Mouse (Mus musculus) frontal cortex, postnatal 10 days (tissue): ENCODE data around the gene Card11.

ENCODE experiments used
- DNase-seq, 2 experiments: peaks; one replicate each; pipeline ENCODE4 v3.0.0; 2022; ENCODE audit warnings: low spot score in 2 of 2, mixed read lengths in 1 of 2

Card11 gene

GRCm38 (mm10) chr5:140853723-140854122, 146.7 kb downstream of the Card11 start:
- DNase-seq, result no peak

GRCm38 (mm10) chr5:140852435-140852996, 147.9 kb downstream of the Card11 start:
- no peak for DNase-seq

DNA sequence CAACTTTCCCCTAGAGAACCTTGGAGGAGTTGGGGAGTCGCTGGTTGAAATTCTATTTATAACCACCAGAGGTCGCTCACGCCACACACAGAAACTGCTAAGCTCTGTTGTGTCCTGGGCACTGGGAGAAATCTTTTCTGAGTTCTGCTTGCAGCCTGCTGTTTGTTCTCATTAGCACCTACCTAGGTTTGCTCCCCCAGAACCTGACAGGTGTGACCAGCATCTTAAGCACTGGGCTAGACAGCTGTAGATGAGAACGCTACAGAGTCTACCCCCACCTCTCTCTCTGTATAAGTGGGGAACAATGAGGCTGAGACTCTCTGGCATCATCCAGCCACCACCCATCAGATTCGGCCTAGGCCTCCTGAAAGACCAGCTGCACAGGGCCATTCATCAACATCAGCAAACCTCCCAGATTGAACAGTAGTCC, 153.1 kb downstream of the Card11 start:
- DNase-seq, result peak in 1 of 2 experiments; percentile 42

- no peak for DNase-seq
Observed at GRCm38 (mm10) chr5:140841942-140842341, 158.4 kb downstream of the Card11 start.

DNA sequence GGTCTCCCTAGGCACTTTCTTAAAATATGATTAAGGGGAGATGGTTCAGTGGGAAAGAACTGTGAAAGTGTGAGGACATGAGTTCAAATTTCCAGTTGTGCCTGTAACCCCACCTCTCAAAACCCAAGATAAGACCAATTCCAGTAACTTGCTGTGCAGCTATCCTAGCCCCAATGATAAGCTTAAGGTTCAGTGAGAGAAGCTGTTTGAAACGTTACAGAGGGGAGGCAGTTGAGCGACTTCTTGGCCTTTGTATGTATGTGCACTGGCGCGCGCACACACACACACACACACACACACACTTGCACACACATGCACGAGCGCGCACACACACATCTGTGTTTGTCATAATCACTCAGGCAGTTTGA, 169.3 kb downstream of the Card11 start:
- DNase-seq, result no peak

DNA sequence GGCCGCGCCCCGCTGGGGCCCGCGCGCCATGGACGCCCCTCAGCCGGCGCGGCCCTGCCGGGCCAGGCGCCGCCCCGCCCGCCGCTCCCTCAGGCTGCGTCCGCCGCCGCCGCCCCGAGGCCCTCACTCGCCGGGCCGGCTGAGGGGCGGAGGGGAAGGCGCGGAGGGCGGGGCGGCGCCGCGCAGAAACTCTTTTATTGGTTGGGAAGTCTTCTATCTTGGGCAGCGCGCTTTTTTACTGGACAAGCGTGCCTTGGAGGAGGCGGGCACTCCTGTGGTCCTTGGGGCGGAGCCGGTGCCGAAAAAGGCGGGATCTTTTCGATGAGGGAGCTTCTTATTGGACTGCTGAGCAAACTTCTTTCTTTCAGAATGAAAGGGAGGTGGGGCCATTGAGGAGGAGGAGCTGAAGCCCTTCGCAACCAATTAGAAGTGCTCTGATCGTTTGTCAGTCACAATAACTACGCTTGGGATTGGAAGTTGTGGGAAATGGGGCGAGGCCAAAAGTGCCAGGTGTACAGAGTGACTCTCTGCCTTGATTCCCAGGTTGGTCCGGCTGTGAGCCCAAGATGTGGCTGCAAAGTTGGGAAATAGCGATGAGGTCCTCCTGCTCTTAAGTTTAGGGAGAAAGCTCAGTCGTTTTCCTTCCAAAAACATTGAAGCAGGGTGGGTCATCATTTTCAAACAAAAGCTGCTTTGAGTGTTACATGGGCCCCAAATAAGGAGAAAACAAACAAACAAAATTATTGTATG, 169.9 kb downstream of the Card11 start, which contains the start of gene Gna12:
Gna12 (minus strand) TSS at position 118 of the 750 bp plus-strand sequence.
- peak; percentile 98 to 99 for DNase-seq

DNA sequence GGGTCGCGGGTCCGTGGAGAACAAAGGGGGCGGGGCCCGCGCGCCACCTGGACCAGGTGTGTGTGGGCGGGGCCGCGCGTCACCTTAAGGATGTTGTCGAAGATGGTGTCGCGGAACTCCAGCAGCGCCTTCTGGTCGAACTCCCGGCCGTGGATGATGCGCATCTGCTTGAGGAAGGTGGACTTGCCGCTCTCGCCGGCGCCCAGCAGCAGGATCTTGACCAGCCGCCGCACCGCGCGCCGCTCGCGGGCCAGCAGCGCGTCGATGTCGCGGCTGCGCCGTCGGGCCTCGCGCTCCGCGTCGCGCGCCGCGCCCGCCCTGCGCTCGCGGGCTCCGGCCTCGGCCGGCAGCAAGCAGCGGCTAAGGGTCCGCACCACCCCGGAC, 170.5 kb downstream of the Card11 start:
- peak; percentile 56 to 68 for DNase-seq

- DNase-seq, result no peak
Observed at GRCm38 (mm10) chr5:140829081-140829910, 171.1 kb downstream of the Card11 start.

GRCm38 (mm10) chr5:140828363-140828762, 172.0 kb downstream of the Card11 start:
- no peak for DNase-seq

DNA sequence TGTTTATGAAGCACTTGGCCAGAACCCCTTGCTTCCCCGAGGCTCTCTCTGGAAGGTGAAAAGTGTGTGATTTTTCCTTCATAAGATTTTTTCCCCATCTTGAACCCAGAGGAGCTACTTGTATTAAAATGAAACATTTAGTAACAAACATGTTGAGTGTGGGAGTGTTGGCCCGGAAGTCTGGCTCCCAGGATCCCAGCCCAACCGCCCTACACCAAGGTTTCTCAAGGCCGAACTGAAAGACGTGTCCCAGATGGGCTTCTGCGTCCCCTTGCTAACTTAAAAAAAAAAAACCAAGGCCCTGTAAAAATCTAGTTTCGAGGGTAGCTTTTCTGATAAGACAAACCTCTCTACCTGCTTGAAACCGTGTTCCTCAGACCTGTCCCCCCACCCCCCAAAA, 172.5 kb downstream of the Card11 start:
- no peak for DNase-seq

- no peak for DNase-seq
Observed at GRCm38 (mm10) chr5:140827413-140827812, 173.0 kb downstream of the Card11 start.

GRCm38 (mm10) chr5:140826796-140827195, 173.6 kb downstream of the Card11 start:
- no peak for DNase-seq

GRCm38 (mm10) chr5:140826118-140826517, 174.3 kb downstream of the Card11 start:
- DNase-seq, result no peak

DNA sequence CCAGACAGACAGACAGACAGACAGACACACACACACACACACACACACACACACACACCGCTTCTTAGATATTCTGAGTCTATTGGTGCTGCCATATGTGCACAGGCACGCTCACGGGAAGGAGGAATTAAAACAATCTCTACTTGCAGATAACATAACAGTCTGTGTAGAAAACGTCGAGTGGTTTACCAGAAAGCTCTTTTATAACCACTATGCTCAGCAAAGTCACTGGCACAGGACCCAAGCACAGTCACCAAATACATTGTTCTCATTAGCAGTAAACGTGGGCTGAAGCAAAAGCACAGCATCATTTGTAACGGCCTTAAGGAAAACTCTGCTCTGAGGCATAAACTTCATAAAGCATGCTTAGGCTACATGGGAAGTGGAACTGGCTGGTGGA, 176.3 kb downstream of the Card11 start:
- DNase-seq, result no peak

DNA sequence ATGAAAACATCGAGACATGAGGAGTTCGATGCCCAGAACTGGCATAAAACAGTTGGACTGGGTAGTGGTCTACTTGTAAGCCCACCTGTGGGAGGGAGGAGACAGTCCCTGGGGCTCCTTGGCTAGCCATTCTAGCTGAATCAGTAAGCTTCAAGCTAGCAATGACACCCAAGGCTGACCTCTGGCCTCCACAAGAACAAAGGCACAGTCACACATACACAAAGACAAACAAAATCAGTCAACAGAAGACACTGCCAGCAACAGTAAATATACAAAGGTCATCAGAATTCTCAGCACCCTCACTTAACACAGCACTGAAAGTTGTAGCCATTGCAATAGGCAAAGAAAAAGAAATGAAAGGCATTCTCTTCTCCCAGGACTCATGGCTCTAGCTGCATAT, 177.0 kb downstream of the Card11 start:
- DNase-seq, result no peak
